In the genomic region with DNA sequence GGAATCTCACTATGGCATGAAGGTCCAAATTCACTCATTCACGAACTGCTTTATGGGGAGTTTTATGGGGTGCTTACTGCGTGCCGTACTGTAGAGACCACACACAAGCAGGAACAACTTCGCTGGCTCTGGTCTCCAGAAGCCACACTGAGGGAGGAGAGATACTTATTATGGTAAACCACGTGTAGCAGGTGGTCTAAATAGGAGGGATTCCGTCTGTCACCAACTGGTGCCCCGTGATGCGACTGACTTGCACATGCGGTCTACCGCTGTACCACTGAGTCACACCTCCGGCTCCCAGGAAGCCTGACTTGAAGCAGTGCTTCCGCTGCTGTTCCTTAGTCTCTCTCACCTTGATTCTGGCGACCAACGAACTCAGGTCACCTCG, we compare ENCODE assay signal across 8 mouse cellular contexts. TPM values are rescaled to one million over a fixed set of nuclear protein-coding genes. Genes with fewer than 3 reads are reported as not detected.
DNase-seq lines count a peak whose midpoint lies in the region; ATAC-seq and TF ChIP-seq lines count a peak whose summit lies in the region.

No protein-coding gene starts in this region.

- no peak for TF ChIP-seq CTCF in stomach, postnatal 0 days (IDR thresholded peaks at IDR 0.05; ENCODE audit: low read depth)

- intact Hi-C loops in heart, postnatal 10 days (cut with DNase I): loop anchor here (2.0 kb wide), 1 partner anchor 86 kb away; no protein-coding TSS in a partner anchor

- peak overlapping the region; percentile 65 to 85 for H3K4me3 ChIP-seq in heart, embryonic 14.5 days (ENCODE audit: control insufficient read depth in 1 of 2, insufficient read depth in 1 of 2, low read depth in 1 of 2, low read length in 2 of 2)
- H3K4me3 ChIP-seq in ES-E14 (ENCODE audit: insufficient read depth in 1 of 2, low read depth in 1 of 2, low read length in 2 of 2, poor library complexity in 1 of 2, severe bottlenecking in 1 of 2): peak overlapping the region; percentile 79 to 83
- H3K4me3 ChIP-seq in forebrain, embryonic 12.5 days (replicated peaks): peak overlapping the region; percentile 79
- peak overlapping the region; percentile 60 for H3K4me3 ChIP-seq in midbrain, embryonic 11.5 days (ENCODE audit: low read depth, low read length)
- H3K4me3 ChIP-seq in stomach, postnatal 0 days (ENCODE audit: low read depth, low read length): peak overlapping the region; percentile 78

- H3K27ac ChIP-seq in heart, embryonic 14.5 days (replicated peaks in 1 of 2; ENCODE audit: control insufficient read depth in 1 of 2, insufficient read depth in 1 of 2, low read depth in 2 of 2, low read length in 2 of 2): peak overlapping the region; percentile 98 to 99
- H3K27ac ChIP-seq in ES-E14 (ENCODE audit: insufficient read depth, low read depth, low read length, poor library complexity, severe bottlenecking): peak overlapping the region; percentile 33; the same call in 1 of the 2 replicates
- peak overlapping the region; percentile 95 for H3K27ac ChIP-seq in forebrain, embryonic 12.5 days
- H3K27ac ChIP-seq in midbrain, embryonic 11.5 days (ENCODE audit: low read depth, low read length): peak overlapping the region; percentile 97; the same call in 1 of the 2 replicates
- peak overlapping the region; percentile 99; the same call in 1 of the 2 replicates for H3K27ac ChIP-seq in stomach, postnatal 0 days (replicated peaks)

- TF ChIP-seq EP300 in stomach, postnatal 0 days (optimal IDR thresholded peaks at IDR 0.05): no peak

- WGBS in heart, embryonic 14.5 days: 0% methylated on average over 15 of the region's 15 CpGs
- WGBS in forebrain, embryonic 12.5 days: under 1% methylated on average over 15 of the region's 15 CpGs
- 1% methylated on average over 15 of the region's 15 CpGs for WGBS in midbrain, embryonic 11.5 days
- WGBS in stomach, postnatal 0 days: 3% methylated on average over 15 of the region's 15 CpGs

- H3K9me3 ChIP-seq in heart, embryonic 14.5 days (ENCODE audit: control insufficient read depth, low read length): no peaks in the 10 kb centered on the region
- no peaks in the 10 kb centered on the region for H3K9me3 ChIP-seq in ES-E14 (ENCODE audit: control insufficient read depth, insufficient read depth, low read depth, low read length)
- H3K9me3 ChIP-seq in forebrain, embryonic 12.5 days: no peaks in the 10 kb centered on the region
- no peaks in the 10 kb centered on the region for H3K9me3 ChIP-seq in midbrain, embryonic 11.5 days (ENCODE audit: control insufficient read depth, low read length)
- no peaks in the 10 kb centered on the region for H3K9me3 ChIP-seq in stomach, postnatal 0 days (ENCODE audit: control insufficient read depth, low read length)

- peaks cover 16 to 40% of the 10 kb centered on the region in 2 experiments for H3K4me1 ChIP-seq in heart, embryonic 14.5 days (ENCODE audit: control insufficient read depth in 2 of 2, insufficient read depth in 2 of 2, low read length in 2 of 2)
- peaks cover 0 to 20% of the 10 kb centered on the region in 2 experiments for H3K4me1 ChIP-seq in ES-E14 (ENCODE audit: control insufficient read depth in 2 of 2, insufficient read depth in 2 of 2, low read length in 2 of 2, poor library complexity in 1 of 2)
- H3K4me1 ChIP-seq in forebrain, embryonic 12.5 days: peaks cover 18% of the 10 kb centered on the region
- peaks cover 12% of the 10 kb centered on the region for H3K4me1 ChIP-seq in midbrain, embryonic 11.5 days (ENCODE audit: control insufficient read depth, insufficient read depth, low read length)
- no peaks in the 10 kb centered on the region for H3K4me1 ChIP-seq in stomach, postnatal 0 days (replicated peaks; ENCODE audit: control insufficient read depth, insufficient read depth)

- peak overlapping the region; percentile 85 for H3K4me2 ChIP-seq in heart, embryonic 14.5 days (ENCODE audit: low read length)
- peak overlapping the region; percentile 79 for H3K4me2 ChIP-seq in forebrain, embryonic 12.5 days
- peak overlapping the region; percentile 84 for H3K4me2 ChIP-seq in midbrain, embryonic 11.5 days
- H3K4me2 ChIP-seq in stomach, postnatal 0 days (replicated peaks; ENCODE audit: low read depth): peak overlapping the region; percentile 90

- peak overlapping the region; percentile 93 for H3K9ac ChIP-seq in heart, embryonic 14.5 days (ENCODE audit: low read length)
- peak overlapping the region; percentile 69 for H3K9ac ChIP-seq in ES-E14 (ENCODE audit: insufficient read depth, low read depth, low read length, poor library complexity, severe bottlenecking)
- H3K9ac ChIP-seq in forebrain, embryonic 12.5 days: peak overlapping the region; percentile 77
- H3K9ac ChIP-seq in midbrain, embryonic 11.5 days (ENCODE audit: low read length): peak overlapping the region; percentile 87
- peak overlapping the region; percentile 43 for H3K9ac ChIP-seq in stomach, postnatal 0 days (ENCODE audit: low read length)

- H3K27me3 ChIP-seq in heart, embryonic 14.5 days (ENCODE audit: control insufficient read depth, insufficient read depth, low read length): no peaks in the 10 kb centered on the region
- H3K27me3 ChIP-seq in forebrain, embryonic 12.5 days: peaks cover 16% of the 10 kb centered on the region; the same call in 1 of the 2 replicates
- no peaks in the 10 kb centered on the region; the same call in 1 of the 2 replicates for H3K27me3 ChIP-seq in midbrain, embryonic 11.5 days (ENCODE audit: control insufficient read depth, insufficient read depth, low read length)
- H3K27me3 ChIP-seq in stomach, postnatal 0 days (ENCODE audit: control insufficient read depth, insufficient read depth, low read length): no peaks in the 10 kb centered on the region

- peaks cover 5% of the 10 kb centered on the region for H3K36me3 ChIP-seq in heart, embryonic 14.5 days (ENCODE audit: control insufficient read depth, insufficient read depth, low read length)
- H3K36me3 ChIP-seq in ES-E14 (ENCODE audit: control insufficient read depth, insufficient read depth, low read length, poor library complexity, severe bottlenecking): no peaks in the 10 kb centered on the region
- peaks cover 8% of the 10 kb centered on the region for H3K36me3 ChIP-seq in forebrain, embryonic 12.5 days (replicated peaks)
- no peaks in the 10 kb centered on the region; the same call in 1 of the 2 replicates for H3K36me3 ChIP-seq in midbrain, embryonic 11.5 days (ENCODE audit: control insufficient read depth, insufficient read depth, low read length)
- no peaks in the 10 kb centered on the region for H3K36me3 ChIP-seq in stomach, postnatal 0 days (ENCODE audit: control insufficient read depth, insufficient read depth, low read length)

- in situ Hi-C loops in ES-E14 (cut with MboI; ENCODE audit: low sequenced_read_pairs in 2 of 2, unreplicated experiment in 2 of 2): no loop called here

- 0 out of 2 replicates have a peak, but pooled peaks have one; percentile 10 for ATAC-seq in heart, embryonic 14.5 days (ENCODE audit: insufficient number of reproducible peaks, insufficient read depth, low FRiP score, low read depth)
- ATAC-seq in forebrain, embryonic 12.5 days (ENCODE audit: low FRiP score): peak; percentile 21; the same call in 1 of the 2 replicates
- peak; percentile 13 for ATAC-seq in midbrain, embryonic 11.5 days (ENCODE audit: low FRiP score)
- ATAC-seq in stomach, postnatal 0 days (ENCODE audit: low FRiP score, low TSS enrichment): 0 out of 2 replicates have a peak, but pooled peaks have one; percentile 3

- no peak for DNase-seq in heart, postnatal 10 days
- DNase-seq in ES-E14 (ENCODE audit: low read depth, low spot score): no peak
- DNase-seq in kidney, postnatal 10 days: peak; percentile 19
- no peak for DNase-seq in midbrain, embryonic 11.5 days (ENCODE audit: low spot score, missing footprints)
- DNase-seq in stomach, postnatal 0 days (ENCODE audit: low spot score): peak; percentile 43
- DNase-seq in adipocyte (ENCODE audit: low spot score): no peak

TF ChIP-seq in ES-E14, 5 proteins besides CTCF, POLR2A, EP300 and RAD21:
- no peak for TF ChIP-seq ZC3H11A (IDR thresholded peaks at IDR 0.05; ENCODE audit: borderline replicate concordance, low read depth, low read length)
- TF ChIP-seq MAFK (IDR thresholded peaks at IDR 0.05; ENCODE audit: insufficient read depth, low read depth, low read length): no peak
- TF ChIP-seq ZNF384 (IDR thresholded peaks at IDR 0.05; ENCODE audit: low read depth, low read length): no peak

RNA-seq across cellular contexts. Expression of a gene that starts 1.0 kb away (rescaled TPM):
- polyA plus RNA-seq in heart, embryonic 14.5 days (2014; fragmentation: Nextera tagmentation; extraction: Ambion mirVana): 47.8 and 55.2 TPM in 2 replicates
- total RNA-seq in heart, postnatal 10 days (2021): 100 to 1,000 TPM in 1 of 2 experiments, 10 to 100 TPM in 1; 98.7 to 101 TPM
- 23.6 and 27.4 TPM in 2 replicates for total RNA-seq in ES-E14 (2012; rRNA removed)
- polyA plus RNA-seq in forebrain, embryonic 12.5 days (2016; fragmentation: Nextera tagmentation; extraction: Ambion mirVana): 13.0 and 18.5 TPM in 2 replicates
- 15.5 and 16.1 TPM in 2 replicates for polyA plus RNA-seq in midbrain, embryonic 11.5 days (2014; fragmentation: Nextera tagmentation; extraction: Ambion mirVana)
- polyA plus RNA-seq in stomach, postnatal 0 days (2015; fragmentation: Nextera tagmentation; extraction: Ambion mirVana): 12.8 and 13.5 TPM in 2 replicates

Comparison
In these comparisons a context has a peak if more than half of its experiments do, and no peak if none do; other contexts are left out.
1. H3K27ac ChIP-seq: peak in every context shown above with its lines; median percentile 99 in stomach, postnatal 0 days; 98 in heart, embryonic 14.5 days; 97 in midbrain, embryonic 11.5 days; 95 in forebrain, embryonic 12.5 days; 33 in ES-E14.
2. H3K9ac ChIP-seq: peak in every context shown above with its lines; median percentile 93 in heart, embryonic 14.5 days; 87 in midbrain, embryonic 11.5 days; 77 in forebrain, embryonic 12.5 days; 69 in ES-E14; 43 in stomach, postnatal 0 days.
3. DNase-seq: peak in kidney, postnatal 10 days (single experiment) and stomach, postnatal 0 days (single experiment); none in heart, postnatal 10 days (0 of 2), ES-E14 (single experiment), midbrain, embryonic 11.5 days (single experiment) and adipocyte (single experiment).
4. Peak in every context shown above with its lines, with median percentiles within 50 percentile points of each other: ATAC-seq, H3K4me2 ChIP-seq and H3K4me3 ChIP-seq.